Comparison of ENCODE assay signal across 1 mouse cellular context in genomic region chr17:45733038-45733734, GRCm38 (mm10).
TF ChIP-seq lines count a peak whose summit lies in the region.

No protein-coding gene starts in this region.

TF ChIP-seq in myocyte, 11 proteins besides CTCF, POLR2A, EP300 and RAD21 (continued from another document):
- TF ChIP-seq MAX (IDR thresholded peaks at IDR 0.05; ENCODE audit: low read depth), result no peak
